Mouse (Mus musculus): Measurements from ENCODE around the gene Spib. TPM values are rescaled to one million over a fixed set of nuclear protein-coding genes. Genes with fewer than 3 reads are reported as not detected.
A peak's percentile ranks its signal among the peaks of the same experiment; 100 is the strongest.

The Spib gene
- polyA plus RNA-seq, 1 experiment, result 0.01 TPM

DNA sequence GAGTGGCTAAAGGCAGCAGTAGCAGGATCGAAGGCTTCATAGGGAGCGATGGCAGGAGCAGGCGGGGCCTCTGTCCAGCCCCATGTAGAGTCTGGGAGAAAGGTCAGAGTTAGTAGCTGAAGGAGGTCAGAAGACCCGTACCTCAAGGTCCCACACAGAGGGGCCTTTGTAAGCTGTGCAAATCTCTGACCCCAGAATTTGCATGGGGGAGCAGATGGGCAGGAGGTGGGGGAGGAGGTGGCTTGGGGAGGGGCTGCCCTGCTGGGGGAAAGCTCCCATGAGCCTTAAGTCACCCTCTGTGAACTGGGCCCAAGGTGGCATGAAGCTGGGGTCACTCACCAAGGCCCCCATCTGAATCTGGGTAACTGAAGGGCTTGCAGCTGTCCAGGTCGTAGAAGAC is 2.4 kb downstream of the Spib start:
- no peaks in the 10 kb centered on the region for H3K36me3 ChIP-seq (ENCODE audit: control insufficient read depth, insufficient read depth)
- H3K79me3 ChIP-seq (ENCODE audit: low read depth), result no peaks in the 10 kb centered on the region
- H3ac ChIP-seq (ENCODE audit: control insufficient read depth, insufficient read length, low read depth), result no peak overlapping the region
- H3K79me2 ChIP-seq (ENCODE audit: control insufficient read depth, insufficient read depth), result no peaks in the 10 kb centered on the region
- no peak overlapping the region for H3K4me3 ChIP-seq (ENCODE audit: insufficient read depth, poor library complexity, severe bottlenecking)
- no peaks in the 10 kb centered on the region for H3K27me3 ChIP-seq (ENCODE audit: control insufficient read depth, insufficient read depth, insufficient read length)
- TF ChIP-seq USF1 (IDR thresholded peaks at IDR 0.05; ENCODE audit: low read depth), result no peak

DNA sequence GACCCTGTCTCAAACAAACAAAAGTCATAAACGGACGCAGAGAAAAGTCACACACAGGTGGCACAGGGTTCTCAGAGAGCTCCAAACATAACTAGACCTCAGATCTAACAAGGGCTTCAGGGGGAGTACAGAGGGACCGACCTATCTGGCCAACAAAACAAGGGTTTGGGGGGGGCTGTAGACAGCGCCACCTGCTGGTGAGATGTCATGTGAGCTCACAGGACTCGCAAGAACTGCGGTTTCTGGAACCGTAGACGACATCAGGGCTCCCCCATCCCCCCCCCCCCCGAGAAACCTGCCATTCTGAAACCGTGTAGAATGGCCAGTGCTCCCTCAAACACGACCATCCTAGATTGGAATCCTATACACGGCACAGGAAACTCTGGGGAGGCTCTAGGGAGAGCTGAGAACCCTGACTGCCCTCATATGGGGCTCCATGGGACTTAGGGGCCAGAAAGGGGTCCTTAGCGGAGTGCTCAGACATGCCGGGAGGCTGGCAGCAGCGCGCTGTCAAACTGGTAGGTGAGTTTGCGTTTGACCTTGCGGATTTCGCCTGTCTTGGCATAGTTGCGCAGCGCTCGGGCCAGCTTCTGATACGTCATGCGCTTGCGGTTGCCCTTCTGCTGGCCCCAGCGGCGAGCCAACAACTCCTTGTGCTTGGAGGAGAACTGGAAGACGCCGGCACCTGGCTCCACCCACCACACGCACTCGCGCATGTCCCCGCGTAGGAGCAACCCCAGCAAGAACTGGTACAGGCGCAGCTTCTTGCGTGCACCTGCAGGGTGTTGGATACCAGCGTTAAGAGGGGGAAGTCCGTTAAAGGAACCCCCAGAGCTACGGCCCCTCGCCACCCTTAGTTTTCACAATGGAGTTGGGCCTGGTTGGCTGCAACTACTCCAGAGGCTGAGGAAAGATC is 4.1 kb downstream of the Spib start:
- peaks cover 5% of the 10 kb centered on the region for H3K27me3 ChIP-seq (ENCODE audit: control insufficient read depth, insufficient read depth, insufficient read length)
- H3K36me3 ChIP-seq (ENCODE audit: control insufficient read depth, insufficient read depth), result no peaks in the 10 kb centered on the region
- TF ChIP-seq MYOD1 (IDR thresholded peaks at IDR 0.05; ENCODE audit: control insufficient read depth, insufficient read length, low read depth), result no peak
- TF ChIP-seq CTCF (IDR thresholded peaks at IDR 0.05; ENCODE audit: control insufficient read depth, insufficient read depth, insufficient read length), result peak; percentile 12
- no peak overlapping the region for H3K4me3 ChIP-seq (ENCODE audit: insufficient read depth, poor library complexity, severe bottlenecking)
- no peaks in the 10 kb centered on the region for H3K79me3 ChIP-seq (ENCODE audit: low read depth)
- H3K79me2 ChIP-seq (ENCODE audit: control insufficient read depth, insufficient read depth), result no peaks in the 10 kb centered on the region
- H3ac ChIP-seq (ENCODE audit: control insufficient read depth, insufficient read length, low read depth), result no peak overlapping the region

DNA sequence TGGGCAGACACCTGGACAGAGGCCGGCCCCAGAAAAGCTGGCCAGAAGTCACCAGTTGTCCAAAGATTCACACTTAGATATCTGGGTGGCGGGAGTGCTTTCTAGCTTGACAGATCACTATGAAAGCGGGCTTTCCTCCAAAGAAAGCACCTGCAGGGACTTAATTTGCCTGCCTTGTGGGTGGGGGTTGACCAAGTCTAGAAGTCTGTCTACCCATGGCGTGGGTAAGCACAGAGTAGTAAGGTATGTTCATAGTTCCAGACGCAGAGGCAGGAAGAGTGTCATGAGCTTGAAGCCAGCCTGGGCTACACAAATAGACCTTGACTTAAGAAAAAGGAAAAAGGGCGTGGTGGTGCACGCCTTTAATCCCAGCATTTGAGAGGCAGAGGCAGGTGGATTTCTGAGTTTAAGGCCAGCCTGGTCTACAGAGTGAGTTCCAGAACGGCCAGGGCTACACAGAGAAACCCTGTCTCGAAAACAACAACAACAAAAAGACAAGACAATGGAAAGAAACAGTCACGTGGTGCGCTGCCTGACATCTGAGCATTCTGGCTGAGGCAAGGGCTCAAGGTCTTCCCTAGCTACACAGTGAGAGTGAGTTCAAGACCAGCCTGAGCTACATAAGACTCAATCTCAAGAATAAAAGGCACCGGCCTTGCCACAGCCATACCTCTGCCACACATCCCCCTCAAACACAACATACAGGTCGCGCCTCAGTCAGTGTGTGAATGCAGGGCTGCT is 5.3 kb downstream of the Spib start:
- peaks cover 12% of the 10 kb centered on the region for H3K27me3 ChIP-seq (ENCODE audit: control insufficient read depth, insufficient read depth, insufficient read length)

DNA sequence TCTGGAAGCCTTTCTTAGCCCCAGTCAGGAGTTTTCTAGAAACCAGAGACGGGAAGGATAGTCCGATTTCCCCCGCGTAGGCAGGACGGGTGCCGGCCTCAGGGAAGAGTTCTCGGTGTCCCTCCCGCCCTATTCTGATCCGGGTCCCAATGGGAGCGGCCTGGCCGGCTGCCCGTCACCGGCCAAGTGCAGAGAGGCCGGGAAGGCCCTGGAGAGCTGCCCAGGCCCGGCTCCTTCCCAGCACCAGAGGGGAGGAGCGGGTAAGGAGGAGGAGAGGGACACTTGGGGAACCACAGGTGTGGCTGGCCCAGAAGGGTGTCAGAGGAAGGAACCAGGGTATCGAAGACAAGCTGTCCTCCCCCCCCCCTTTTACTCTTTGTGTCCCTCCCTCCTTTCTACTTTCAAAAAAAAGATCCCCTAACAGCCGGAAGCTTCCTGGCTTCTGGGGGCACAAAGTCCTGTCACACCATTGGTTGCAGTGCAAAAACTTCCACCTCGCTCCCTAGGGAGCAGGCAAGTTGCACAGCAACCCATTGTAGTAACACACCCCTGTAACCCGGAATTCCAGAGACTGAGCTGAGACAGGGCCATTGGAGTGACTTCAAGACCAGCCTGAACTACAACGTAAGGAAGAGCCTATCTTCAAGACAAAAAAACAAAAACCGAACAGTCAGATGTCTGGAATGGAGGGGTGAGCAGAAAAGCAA is 6.6 kb downstream of the Spib start:
- Histone ChIP-seq H3K27me3 (ENCODE audit: control insufficient read depth, insufficient read depth, insufficient read length) (peaks cover 18% of the 10 kb centered on the region), H3K4me3 (ENCODE audit: insufficient read depth, poor library complexity, severe bottlenecking) (no peak overlapping the region), H3K36me3 (ENCODE audit: control insufficient read depth, insufficient read depth) (no peaks in the 10 kb centered on the region), H3K79me3 (ENCODE audit: low read depth) (no peaks in the 10 kb centered on the region), H3ac (ENCODE audit: control insufficient read depth, insufficient read length, low read depth) (no peak overlapping the region), H3K79me2 (ENCODE audit: control insufficient read depth, insufficient read depth) (no peaks in the 10 kb centered on the region)
- TF ChIP-seq FOSL1 (IDR thresholded peaks at IDR 0.05; ENCODE audit: insufficient read depth, low read length, poor library complexity, severe bottlenecking), result no peak
- TF ChIP-seq CTCF (IDR thresholded peaks at IDR 0.05; ENCODE audit: control insufficient read depth, insufficient read depth, insufficient read length), result no peak
- no peak for TF ChIP-seq CEBPB (IDR thresholded peaks at IDR 0.05; ENCODE audit: low read depth)
- no peak for TF ChIP-seq MYOD1 (IDR thresholded peaks at IDR 0.05; ENCODE audit: control insufficient read depth, insufficient read length, low read depth)
- TF ChIP-seq USF1 (IDR thresholded peaks at IDR 0.05; ENCODE audit: low read depth), result no peak
- TF ChIP-seq MAX (IDR thresholded peaks at IDR 0.05), result no peak
- no peak for TF ChIP-seq MYOG (IDR thresholded peaks at IDR 0.05; ENCODE audit: control insufficient read depth, extremely low read depth, insufficient read length)

More for the DNA sequence above, 5.3 kb downstream of the Spib start:
- TF ChIP-seq FOSL1 (IDR thresholded peaks at IDR 0.05; ENCODE audit: insufficient read depth, low read length, poor library complexity, severe bottlenecking) (no peak), CTCF (IDR thresholded peaks at IDR 0.05; ENCODE audit: control insufficient read depth, insufficient read depth, insufficient read length) (no peak), MAX (IDR thresholded peaks at IDR 0.05) (no peak), CEBPB (IDR thresholded peaks at IDR 0.05; ENCODE audit: low read depth) (no peak), USF1 (IDR thresholded peaks at IDR 0.05; ENCODE audit: low read depth) (no peak), MYOG (IDR thresholded peaks at IDR 0.05; ENCODE audit: control insufficient read depth, extremely low read depth, insufficient read length) (no peak), MYOD1 (IDR thresholded peaks at IDR 0.05; ENCODE audit: control insufficient read depth, insufficient read length, low read depth) (no peak)
- no peak overlapping the region for H3K4me3 ChIP-seq (ENCODE audit: insufficient read depth, poor library complexity, severe bottlenecking)
- no peaks in the 10 kb centered on the region for H3K79me2 ChIP-seq (ENCODE audit: control insufficient read depth, insufficient read depth)
- no peaks in the 10 kb centered on the region for H3K36me3 ChIP-seq (ENCODE audit: control insufficient read depth, insufficient read depth)
- no peak overlapping the region for H3ac ChIP-seq (ENCODE audit: control insufficient read depth, insufficient read length, low read depth)
- H3K79me3 ChIP-seq (ENCODE audit: low read depth), result no peaks in the 10 kb centered on the region

DNA sequence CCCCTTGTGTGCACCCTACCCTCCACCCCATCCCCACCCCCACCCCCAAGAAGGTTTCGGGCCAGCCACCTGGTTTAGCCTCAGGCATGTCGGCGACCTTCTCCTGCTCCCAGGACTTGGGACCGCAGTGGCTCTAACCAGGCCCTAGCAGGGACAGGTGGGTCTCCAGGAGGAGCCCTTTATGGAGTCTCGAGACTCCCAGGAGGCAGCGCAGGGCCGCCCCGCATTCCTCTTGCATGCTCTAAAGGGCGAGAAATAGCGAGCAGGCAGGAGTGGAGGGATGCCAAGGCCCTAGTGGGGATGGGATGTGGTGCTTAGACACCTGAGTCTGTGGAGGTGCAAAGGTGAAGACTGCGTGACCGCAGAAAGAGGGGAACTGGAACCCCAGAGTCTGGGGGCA is 7.4 kb downstream of the Spib start, which contains the start of gene Mybpc2:
Mybpc2 (minus strand) TSS at position 155 of the 400 bp plus-strand sequence.
- no peak within 1 kb of the TSS for H3ac ChIP-seq (ENCODE audit: control insufficient read depth, insufficient read length, low read depth)
- H3K79me3 ChIP-seq (ENCODE audit: low read depth), result no peaks in the 10 kb centered on the region
- no peaks in the 10 kb centered on the region for H3K79me2 ChIP-seq (ENCODE audit: control insufficient read depth, insufficient read depth)
- TF ChIP-seq MAX (IDR thresholded peaks at IDR 0.05) (no peak), CEBPB (IDR thresholded peaks at IDR 0.05; ENCODE audit: low read depth) (no peak), MYOD1 (IDR thresholded peaks at IDR 0.05; ENCODE audit: control insufficient read depth, insufficient read length, low read depth) (no peak), CTCF (IDR thresholded peaks at IDR 0.05; ENCODE audit: control insufficient read depth, insufficient read depth, insufficient read length) (no peak), USF1 (IDR thresholded peaks at IDR 0.05; ENCODE audit: low read depth) (no peak), MYOG (IDR thresholded peaks at IDR 0.05; ENCODE audit: control insufficient read depth, extremely low read depth, insufficient read length) (no peak), FOSL1 (IDR thresholded peaks at IDR 0.05; ENCODE audit: insufficient read depth, low read length, poor library complexity, severe bottlenecking) (no peak)
- peaks cover 18% of the 10 kb centered on the region for H3K27me3 ChIP-seq (ENCODE audit: control insufficient read depth, insufficient read depth, insufficient read length)
- H3K36me3 ChIP-seq (ENCODE audit: control insufficient read depth, insufficient read depth), result no peaks in the 10 kb centered on the region
- no peak within 1 kb of the TSS for H3K4me3 ChIP-seq (ENCODE audit: insufficient read depth, poor library complexity, severe bottlenecking)

Measured in C2C12 (cell line).